Mouse (Mus musculus) embryonic facial prominence, embryonic 14.5 days (tissue): ENCODE data around the gene Gla. TPM values are rescaled to one million over a fixed set of nuclear protein-coding genes. Genes with fewer than 3 reads are reported as not detected.
"Not testable (repeated sequence)": the region's sequence is repeated elsewhere in the genome, so short reads cannot be mapped to it uniquely, and the experiment has no call there.

Experiments
- ATAC-seq: fragments of 200-750 bp; cut with Nextera tagmentation; 2 replicates; pipeline ENCODE4 v1.8.0; 2017; ENCODE audit warnings: low read depth, moderate number of reproducible peaks, moderate TSS enrichment
- DNase-seq: peaks from one replicate; pipeline ENCODE4 v3.0.0-alpha.2; 2015; ENCODE audit warnings: low spot score
- H3K27ac ChIP-seq: fragments of 300-500 bp; sonication (generic); replicated peaks from 2 replicates; pipeline ENCODE4 v1.5.1; 2014; ENCODE audit warnings: low read depth, mild to moderate bottlenecking, low read length, moderate library complexity
- H3K27me3 ChIP-seq: fragments of 300-500 bp; sonication (generic); replicated peaks from 2 replicates; pipeline ENCODE4 v1.6.1; 2014; ENCODE audit warnings: low read length; ENCODE audit not compliant: control insufficient read depth, insufficient read depth
- H3K36me3 ChIP-seq: fragments of 300-500 bp; sonication (generic); 2 replicates; pipeline ENCODE4 v1.6.1; 2014; ENCODE audit warnings: low read length, mixed read lengths; ENCODE audit not compliant: control insufficient read depth, insufficient read depth
- H3K4me1 ChIP-seq: fragments of 300-500 bp; sonication (generic); 2 replicates; pipeline ENCODE4 v1.6.1; 2014; ENCODE audit warnings: antibody characterized with exemption, low read length; ENCODE audit not compliant: control insufficient read depth, insufficient read depth
- H3K4me2 ChIP-seq: fragments of 300-500 bp; sonication (generic); 2 replicates; pipeline ENCODE4 v1.6.1; 2014; ENCODE audit warnings: low read depth, mild to moderate bottlenecking, low read length, moderate library complexity, mixed read lengths
- H3K4me3 ChIP-seq: fragments of 300-500 bp; sonication (generic); 2 replicates; pipeline ENCODE4 v1.5.1; 2014; ENCODE audit warnings: low read depth, mild to moderate bottlenecking, low read length
- H3K9ac ChIP-seq: fragments of 300-500 bp; sonication (generic); 2 replicates; pipeline ENCODE4 v1.6.1; 2014; ENCODE audit warnings: low read depth, mild to moderate bottlenecking, low read length, moderate library complexity, mixed read lengths
- H3K9me3 ChIP-seq: fragments of 300-500 bp; sonication (generic); 2 replicates; pipeline ENCODE4 v1.6.1; 2016; ENCODE audit warnings: low read length; ENCODE audit not compliant: control insufficient read depth
- WGBS: fragments of 180-500 bp; shearing (Covaris S2); extraction: QIAGEN DNeasy Blood & Tissue Kit; methylation state at CpG from one replicate; pipeline ENCODE4 v1.1.7; 2014; 5-methylcytosine and 5-hydroxymethylcytosine counted together
- polyA plus RNA-seq: library from polyadenylated mRNA; unstranded; fragments of >200 nt; fragmentation: Nextera tagmentation; extraction: Ambion mirVana; gene quantifications from 2 replicates; pipeline ENCODE4 v1.2.1, GENCODE M21; 2014

Gene Gla
- polyA plus RNA-seq, 1 experiment from 2014 or later, result 4.9 TPM

GRCm38 (mm10) chrX:134550903-134551302, 50.0 kb downstream of the Gla start:
- Histone ChIP-seq H3K4me1 (no peaks in the 10 kb centered on the region), H3K36me3 (no peaks in the 10 kb centered on the region), H3K9me3 (no peaks in the 10 kb centered on the region), H3K27me3 (no peaks in the 10 kb centered on the region), H3K4me3 (no peak overlapping the region), H3K27ac (no peak overlapping the region), H3K9ac (no peak overlapping the region), H3K4me2 (no peak overlapping the region)
- WGBS, result 16% methylated on average over 5 of the region's 5 CpGs
- DNase-seq (peak; percentile 65), ATAC-seq (no peak)

DNA sequence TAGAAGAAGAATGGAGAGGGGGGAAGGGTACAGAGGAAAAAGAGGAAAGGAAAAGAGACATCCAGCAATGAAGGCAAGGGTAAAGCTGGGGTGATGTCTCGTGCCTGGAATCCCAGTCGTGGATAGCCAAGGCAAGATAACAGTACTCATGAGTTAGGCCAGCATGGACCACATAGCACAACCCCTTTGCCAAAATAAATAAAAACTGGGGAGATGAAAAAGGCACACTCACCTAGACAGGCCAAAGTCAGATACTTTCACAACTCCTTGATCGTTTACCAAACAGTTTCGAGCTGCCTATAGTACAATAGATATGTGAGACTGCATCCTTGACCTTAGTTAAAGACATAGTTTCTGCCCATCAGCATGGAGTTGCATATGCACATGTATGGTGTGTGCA, 53.6 kb downstream of the Gla start:
- DNase-seq, result no peak
- 86% methylated on average over 4 of the region's 4 CpGs for WGBS
- H3K9me3 ChIP-seq, result no peaks in the 10 kb centered on the region

DNA sequence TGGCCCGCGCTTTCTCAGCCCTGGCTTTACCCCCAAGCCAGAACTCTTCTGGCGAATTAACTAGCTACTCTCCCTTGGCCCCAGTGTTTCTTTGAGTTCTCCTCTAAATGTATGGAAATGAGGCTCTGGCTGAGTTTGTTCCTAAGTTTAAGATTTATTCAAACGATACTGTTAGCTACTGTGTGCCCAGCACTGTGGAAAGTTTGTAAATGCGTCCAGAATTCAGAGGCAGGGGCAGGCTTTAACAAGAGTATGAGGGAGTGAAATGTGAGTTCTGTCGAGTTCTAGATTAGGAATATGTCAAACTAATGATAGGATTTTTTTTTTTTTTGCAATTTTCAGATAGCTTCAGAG, 59.0 kb downstream of the Gla start:
- 33% methylated on average over 6 of the region's 6 CpGs for WGBS
- Histone ChIP-seq H3K27ac (peak overlapping the region; percentile 90), H3K4me3 (peak overlapping the region; percentile 53), H3K9ac (peak overlapping the region; percentile 68), H3K27me3 (no peaks in the 10 kb centered on the region), H3K9me3 (no peaks in the 10 kb centered on the region), H3K36me3 (no peaks in the 10 kb centered on the region), H3K4me1 (no peaks in the 10 kb centered on the region), H3K4me2 (peak overlapping the region; percentile 51)
- ATAC-seq (no peak), DNase-seq (no peak)

More for the DNA sequence above, 53.6 kb downstream of the Gla start:
- Histone ChIP-seq H3K27me3 (no peaks in the 10 kb centered on the region), H3K4me2 (no peak overlapping the region), H3K4me3 (no peak overlapping the region), H3K9ac (no peak overlapping the region), H3K36me3 (no peaks in the 10 kb centered on the region), H3K4me1 (no peaks in the 10 kb centered on the region), H3K27ac (no peak overlapping the region)
- no peak for ATAC-seq

DNA sequence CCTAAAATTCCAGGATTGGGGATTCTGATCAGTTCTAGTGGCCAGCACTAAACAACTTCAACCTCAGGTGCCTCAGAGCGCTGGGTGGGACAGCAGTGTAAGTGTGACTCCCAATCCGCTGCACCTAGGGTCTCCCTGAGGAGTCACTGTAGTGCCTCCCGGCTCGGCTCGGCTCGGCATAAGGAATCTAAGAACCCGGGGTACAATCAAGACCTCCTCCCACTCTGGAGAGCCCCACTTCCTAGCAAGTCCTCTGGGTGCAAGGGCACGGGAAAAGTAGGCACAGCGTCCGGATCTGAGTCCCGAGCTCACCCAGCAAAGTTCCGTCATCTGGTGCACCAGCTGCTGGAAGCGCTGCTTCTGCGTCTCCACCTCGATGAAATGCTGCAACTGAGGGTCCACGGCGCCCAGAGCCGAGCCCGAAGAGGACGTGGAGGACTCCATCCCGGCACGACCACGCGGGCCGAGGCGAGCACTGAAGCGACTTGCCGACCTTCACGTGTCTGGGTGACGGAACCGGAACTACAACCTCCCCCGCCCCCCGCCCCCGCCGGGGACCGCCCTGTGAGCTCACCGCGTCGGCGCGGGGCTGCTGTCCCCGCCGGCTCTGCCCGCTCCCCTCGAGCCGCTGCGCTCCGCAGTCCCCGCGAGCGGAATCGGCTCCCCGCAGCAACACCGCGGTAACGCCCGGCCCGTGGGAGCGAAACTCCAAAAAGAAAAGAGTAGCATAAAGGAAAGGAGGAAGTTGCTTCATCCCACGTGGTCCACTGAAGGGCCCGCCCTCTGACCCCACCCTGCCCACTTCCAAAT, 59.6 kb downstream of the Gla start, which contains the start of gene Timm8a1:
Gene Timm8a1 (minus strand): TSS at position 721 of the 810 bp plus-strand sequence.
- H3K27me3 ChIP-seq, result no peaks in the 10 kb centered on the region
- H3K9ac ChIP-seq, result peak within 1 kb of the TSS; percentile 68
- WGBS, result 25% methylated on average over 21 of the region's 61 CpGs
- H3K9me3 ChIP-seq, result no peaks in the 10 kb centered on the region
- ATAC-seq (peak; percentile 96), DNase-seq (peak; percentile 55)
- H3K4me3 ChIP-seq, result peak within 1 kb of the TSS; percentile 53
- peak within 1 kb of the TSS; percentile 90 for H3K27ac ChIP-seq
- peak within 1 kb of the TSS; percentile 57 for H3K4me2 ChIP-seq
- no peaks in the 10 kb centered on the region for H3K4me1 ChIP-seq
- no peaks in the 10 kb centered on the region for H3K36me3 ChIP-seq

DNA sequence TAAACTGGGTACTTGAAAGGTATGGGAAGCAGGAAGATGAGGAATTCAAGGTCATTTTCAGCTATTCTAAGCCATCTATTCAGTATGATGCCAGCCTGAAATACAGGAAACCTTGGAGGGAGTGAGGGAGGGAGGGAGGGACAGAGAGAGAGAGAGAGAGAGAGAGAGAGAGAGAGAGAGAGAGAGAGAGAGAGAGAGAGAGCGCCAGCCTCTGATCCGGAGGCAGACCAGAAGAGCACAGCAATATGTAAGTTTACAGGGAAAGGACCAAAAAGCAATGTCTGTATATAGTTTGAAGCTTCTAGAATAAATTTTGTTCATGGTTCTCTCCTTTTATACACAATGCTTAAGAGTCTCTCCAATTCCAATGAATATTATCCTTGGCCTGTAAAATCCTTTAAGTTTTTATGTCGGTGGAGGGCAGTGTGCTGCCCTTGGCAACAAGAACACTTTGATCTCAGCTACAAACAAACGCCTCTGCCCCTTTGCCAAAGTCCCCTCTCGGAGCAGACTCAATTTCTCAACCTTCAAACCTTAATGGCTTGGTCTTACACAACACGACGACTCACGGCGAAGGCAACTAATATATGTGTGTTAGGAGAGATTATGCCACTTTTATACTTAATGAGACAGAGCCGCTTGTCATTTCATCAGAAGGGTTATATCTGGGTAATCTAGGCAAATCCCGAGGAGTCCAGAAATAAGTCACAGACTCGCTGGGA, 60.4 kb downstream of the Gla start:
- Histone ChIP-seq H3K36me3 (no peaks in the 10 kb centered on the region), H3K4me2 (peak overlapping the region; percentile 57), H3K27ac (no peak overlapping the region), H3K4me1 (no peaks in the 10 kb centered on the region), H3K9me3 (no peaks in the 10 kb centered on the region), H3K9ac (peak overlapping the region; percentile 68), H3K4me3 (peak overlapping the region; percentile 53), H3K27me3 (no peaks in the 10 kb centered on the region)
- ATAC-seq, result no peak
- peak; percentile 15 for DNase-seq
- 27% methylated on average over 12 of the region's 12 CpGs for WGBS

GRCm38 (mm10) chrX:134539795-134540194, 61.1 kb downstream of the Gla start:
- not testable (repeated sequence) for ATAC-seq, H3K4me3 ChIP-seq, H3K9me3 ChIP-seq, H3K36me3 ChIP-seq, H3K9ac ChIP-seq, H3K27me3 ChIP-seq, H3K27ac ChIP-seq, DNase-seq, H3K4me1 ChIP-seq, H3K4me2 ChIP-seq
- WGBS, result 82% methylated on average over 10 of the region's 10 CpGs

Other genes with a start within 250 kb of the Gla start
- gene Drp2, start 196.6 kb downstream of the Gla start, polyA plus RNA-seq, result 4.1 and 4.3 TPM in 2 replicates
- 0.35 TPM in 1 of 2 replicates, not detected in the other for gene Taf7l, start 124.6 kb downstream of the Gla start, polyA plus RNA-seq
- gene Timm8a1, start 59.3 kb downstream of the Gla start, polyA plus RNA-seq, result 69.9 and 70.3 TPM in 2 replicates
- gene Btk, start 17.6 kb downstream of the Gla start, polyA plus RNA-seq, result 1.4 and 2.1 TPM in 2 replicates
- 496 and 585 TPM in 2 replicates for gene Rpl36a, start 15.5 kb downstream of the Gla start, polyA plus RNA-seq
- 93.9 and 97.4 TPM in 2 replicates for gene Hnrnph2, start 54 bp upstream of the Gla start, polyA plus RNA-seq
- gene Armcx4, start 85.4 kb upstream of the Gla start, polyA plus RNA-seq, result 5.9 and 6.6 TPM in 2 replicates
- 47.7 and 59.2 TPM in 2 replicates for gene Armcx1, start 116.8 kb upstream of the Gla start, polyA plus RNA-seq
- gene Armcx6, start 150.3 kb upstream of the Gla start, polyA plus RNA-seq, result 24.8 and 29.5 TPM in 2 replicates
- gene Armcx3, start 155.5 kb upstream of the Gla start, polyA plus RNA-seq, result 119 and 120 TPM in 2 replicates
- gene Armcx2, start 208.1 kb upstream of the Gla start, polyA plus RNA-seq, result 74.1 and 82.6 TPM in 2 replicates